Mouse (Mus musculus) layer of hippocampus, postnatal 14 days (tissue): ENCODE measurements around the gene Jam3. TPM values are rescaled to one million over a fixed set of nuclear protein-coding genes. Genes with fewer than 3 reads are reported as not detected.
A peak's percentile ranks its signal among the peaks of the same experiment; 100 is the strongest.

Source experiments
- DNase-seq, 2 experiments: peaks; one replicate each; pipeline ENCODE4 v3.0.0; 2021 to 2022; ENCODE audit warnings: low spot score in 2 of 2, mixed read lengths in 1 of 2
- total RNA-seq, 2 experiments: library from RNA; stranded (reverse); gene quantifications; 2 replicates each; pipeline ENCODE4 v1.2.3; 2021

Gene Jam3
- total RNA-seq, 2 experiments from 2014 or later: 30.1 to 31.3 TPM

DNA sequence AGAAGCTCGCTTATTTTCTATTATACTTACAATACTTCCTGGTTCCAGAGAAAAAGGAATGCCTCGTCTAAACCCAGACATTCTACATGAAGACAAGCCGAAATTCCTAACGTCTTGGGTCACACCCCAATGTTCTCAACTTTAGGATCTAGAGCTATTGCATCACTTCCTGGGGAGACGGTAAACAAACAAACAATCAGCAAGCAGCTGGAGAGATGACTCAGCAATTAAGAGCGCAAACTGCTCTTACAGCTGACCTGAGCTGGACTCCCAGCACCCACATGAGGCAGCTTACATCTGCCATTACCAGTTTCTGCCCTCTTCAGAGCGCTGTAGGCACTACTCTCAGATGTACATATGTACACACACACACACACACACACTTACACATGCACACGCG is 34.0 kb downstream of the Jam3 start:
- DNase-seq: no peak

DNA sequence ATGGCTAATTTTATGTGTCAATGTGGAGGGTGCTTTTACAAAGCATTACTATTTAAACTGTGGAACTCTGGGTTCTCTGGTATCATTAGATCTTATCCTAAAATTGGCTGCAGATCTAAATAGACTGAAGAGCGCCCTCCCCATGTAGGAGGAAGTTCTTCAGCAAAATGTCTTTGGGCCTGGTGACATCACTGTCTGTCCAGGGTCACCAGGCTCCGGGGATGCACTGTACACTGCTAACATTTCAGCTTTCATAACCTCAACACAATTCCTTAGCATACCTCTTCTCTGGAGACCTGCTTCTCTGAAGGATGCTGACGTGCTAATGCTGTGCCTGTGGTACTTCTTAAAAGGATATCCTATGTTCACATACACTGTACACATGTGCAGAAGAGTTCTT is 43.5 kb downstream of the Jam3 start:
- no peak for DNase-seq

DNA sequence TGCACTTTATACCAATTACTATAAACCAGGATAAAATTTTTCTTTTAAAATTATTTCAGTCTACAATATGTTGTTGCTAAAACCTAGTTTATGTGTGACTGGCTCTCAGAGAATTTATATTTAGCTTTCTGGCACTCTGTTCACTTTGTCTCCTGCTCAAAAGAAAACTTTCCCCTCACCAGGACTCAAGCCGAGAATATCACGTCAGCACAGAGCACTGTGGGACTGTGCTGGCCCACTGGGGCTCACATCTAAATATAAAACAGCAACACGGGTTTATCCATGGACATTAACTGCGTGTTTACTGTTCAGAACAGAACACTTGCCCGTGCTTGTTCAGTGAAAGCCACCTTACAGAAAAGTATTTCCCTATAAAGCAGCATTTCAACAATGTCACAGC is 44.5 kb downstream of the Jam3 start:
- DNase-seq: no peak

DNA sequence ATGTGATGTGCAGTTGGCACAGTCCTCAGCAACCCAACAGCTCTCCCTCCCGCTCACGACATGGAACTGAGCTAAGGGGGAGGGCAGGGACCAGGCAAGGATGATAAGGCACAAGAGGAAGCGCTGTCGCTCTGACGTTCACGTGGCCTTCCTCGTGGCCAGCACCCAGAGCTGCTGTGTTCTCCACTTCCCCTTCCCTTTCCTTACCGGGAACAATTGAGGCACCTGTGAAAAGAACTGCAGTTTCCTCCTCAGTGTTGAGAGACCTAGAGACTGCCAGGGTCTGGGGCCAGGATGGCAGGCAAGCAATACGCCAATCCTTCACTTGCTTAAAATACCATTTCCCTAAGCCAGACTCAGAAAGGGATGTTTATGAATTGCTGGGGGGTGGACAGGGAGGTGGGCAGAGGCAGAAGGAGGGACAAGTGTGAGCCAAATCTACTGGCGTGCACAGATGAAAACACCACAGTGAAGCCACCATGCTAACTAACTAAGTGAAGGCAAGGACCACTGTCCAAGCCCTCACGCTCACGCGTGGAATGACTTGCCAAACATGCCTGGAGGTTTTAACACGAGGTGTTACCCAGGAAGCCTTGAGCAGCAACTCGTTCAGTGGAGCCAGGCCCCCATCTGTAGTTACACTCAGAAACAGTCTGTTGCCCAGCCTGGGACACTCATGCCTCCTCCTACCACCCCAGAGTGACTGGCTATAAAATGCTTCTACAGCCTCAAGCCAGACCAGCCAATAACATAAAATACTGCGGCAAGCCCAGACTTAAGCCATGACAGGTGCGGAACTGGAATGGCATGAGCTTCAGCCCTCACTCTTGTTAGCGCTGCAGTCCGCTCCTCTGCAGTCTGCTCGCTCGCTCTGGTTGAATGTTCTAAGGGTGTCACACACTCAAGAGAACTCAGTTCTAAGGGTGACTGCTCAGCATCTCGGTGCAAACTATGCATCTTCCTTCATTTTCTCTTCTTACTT is 45.4 kb downstream of the Jam3 start:
- DNase-seq: peak; percentile 28 to 42

DNA sequence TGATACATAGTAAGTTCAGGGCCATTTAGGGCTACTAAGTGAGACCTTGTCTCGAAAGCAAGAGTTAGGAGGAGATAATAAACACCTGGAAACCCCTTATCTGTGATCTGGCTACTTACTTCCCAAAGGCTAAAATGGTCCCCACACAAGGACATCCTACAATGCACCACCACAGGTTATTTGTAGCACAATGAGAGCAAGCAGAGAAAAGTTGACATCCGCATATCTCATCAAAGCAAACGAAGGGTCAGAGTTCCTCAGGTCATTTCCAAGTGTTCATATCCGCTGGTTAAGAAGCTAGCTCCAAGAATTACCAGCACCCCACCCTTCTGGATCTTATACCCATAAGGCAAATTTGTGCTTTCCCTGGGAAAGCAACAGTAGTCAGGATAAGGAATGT is 46.8 kb downstream of the Jam3 start:
- no peak for DNase-seq

DNA sequence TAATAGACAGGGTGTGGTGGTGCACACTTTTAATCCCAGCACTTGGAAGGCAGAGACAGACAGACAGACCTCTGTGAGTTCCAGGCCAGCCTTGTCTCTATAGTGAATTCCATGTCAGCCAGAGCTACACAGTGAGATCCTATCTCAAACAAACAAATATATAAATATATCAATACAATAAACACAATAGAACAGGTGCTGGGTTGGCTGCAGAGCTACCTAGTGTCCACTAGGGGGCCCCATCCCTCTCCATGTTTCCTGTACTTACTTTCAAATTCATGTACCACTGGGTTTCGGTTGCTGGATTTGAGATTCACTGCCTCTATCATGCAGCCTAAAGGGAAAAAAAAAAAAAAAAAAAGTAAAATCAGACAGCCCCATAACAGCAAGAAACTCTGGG is 49.1 kb downstream of the Jam3 start:
- peak; percentile 50 to 65 for DNase-seq

DNA sequence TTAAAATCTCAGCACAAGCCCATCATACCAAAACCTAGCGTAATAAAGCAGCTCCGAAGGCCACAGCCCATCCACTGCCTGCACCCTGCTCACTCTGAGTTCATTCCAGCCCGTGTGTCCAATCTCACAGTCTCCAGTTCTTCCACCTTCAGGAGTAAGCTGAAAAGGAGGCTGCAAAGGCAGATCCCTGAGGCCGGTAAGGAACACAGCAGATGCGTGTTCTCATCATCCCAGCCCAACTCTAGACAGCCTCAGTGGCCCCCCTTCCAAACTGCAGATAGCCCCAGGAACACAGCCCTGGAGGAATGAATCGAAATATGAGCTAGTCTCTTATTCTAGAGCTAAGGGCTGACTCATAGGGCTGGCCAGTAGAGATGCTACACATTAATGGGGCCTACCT is 53.8 kb downstream of the Jam3 start:
- DNase-seq: no peak

DNA sequence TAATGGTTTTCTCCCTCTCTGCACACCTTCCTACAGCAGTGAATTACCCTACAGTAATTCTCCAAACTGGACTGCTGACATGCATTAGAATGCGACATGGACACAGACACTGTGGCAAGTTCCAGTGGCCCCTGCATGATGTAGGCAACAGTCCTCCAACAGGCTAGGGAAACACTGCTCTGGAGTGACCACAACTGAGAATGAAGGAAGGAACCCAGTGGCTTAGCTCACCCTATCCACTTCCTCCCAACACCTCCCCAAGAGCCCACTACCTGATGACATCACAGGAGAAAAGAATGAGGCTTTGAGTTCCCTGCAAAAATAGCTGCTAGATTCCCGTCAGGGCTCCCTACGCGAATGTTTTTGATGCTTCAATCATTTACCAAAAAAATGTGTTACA is 55.7 kb downstream of the Jam3 start:
- no peak for DNase-seq

DNA sequence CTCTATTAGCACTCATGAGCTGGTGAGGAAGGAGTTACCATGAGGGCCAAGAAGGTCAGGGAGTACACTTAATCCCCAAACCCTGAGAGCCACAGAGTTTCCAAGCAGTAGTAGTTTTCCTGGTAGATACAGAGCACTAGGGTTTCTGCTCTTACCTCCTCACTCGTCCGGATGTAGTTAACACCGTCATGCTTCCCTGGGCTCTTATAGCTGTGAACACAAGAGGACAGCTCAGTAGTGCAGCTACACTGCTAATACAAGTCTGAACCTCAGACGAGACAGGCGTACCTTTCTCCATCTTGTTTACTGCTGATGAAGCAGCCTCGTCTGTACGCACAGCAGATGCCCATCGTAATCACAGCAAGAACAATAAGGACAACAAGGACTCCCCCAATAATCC is 56.7 kb downstream of the Jam3 start:
- no peak for DNase-seq

DNA sequence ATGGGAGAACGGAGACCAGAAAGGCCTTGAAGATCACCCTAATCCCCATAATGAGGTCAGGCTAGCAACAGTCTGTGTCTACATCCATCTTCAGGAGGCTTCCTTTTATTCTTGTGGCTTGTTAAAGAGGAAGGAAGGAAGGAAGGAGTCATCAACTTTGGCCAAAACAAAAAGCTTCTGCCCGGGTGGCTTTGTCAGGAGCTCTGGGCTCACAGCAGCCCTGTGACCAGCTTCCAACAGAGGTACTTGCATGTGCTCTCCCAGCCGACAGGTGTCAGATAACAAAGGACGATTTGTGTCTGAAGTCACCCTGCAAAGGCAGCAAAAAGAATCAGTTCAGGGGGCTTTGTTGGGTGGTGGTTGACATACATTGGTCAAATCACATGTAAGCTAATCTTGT is 57.1 kb downstream of the Jam3 start:
- no peak for DNase-seq

DNA sequence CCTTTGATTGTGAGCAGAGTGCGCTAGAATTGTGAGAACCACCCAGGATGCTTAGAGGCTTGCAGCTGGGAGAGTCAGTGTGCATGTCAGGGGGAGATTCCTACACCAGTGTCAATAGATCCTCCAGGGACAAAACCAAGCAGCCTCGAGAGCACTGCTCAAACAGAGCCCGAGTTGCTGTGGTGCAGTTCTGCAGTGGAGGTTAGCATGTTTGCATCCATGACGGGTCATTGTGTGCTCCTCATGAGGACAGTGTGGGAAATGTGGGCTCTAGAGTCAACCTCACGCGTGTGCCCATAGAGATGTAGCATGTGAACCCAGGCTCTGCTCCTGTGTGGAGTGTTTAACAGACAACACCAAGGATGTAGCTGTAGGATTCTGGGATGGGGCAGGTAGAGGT is 62.3 kb downstream of the Jam3 start:
- no peak for DNase-seq

DNA sequence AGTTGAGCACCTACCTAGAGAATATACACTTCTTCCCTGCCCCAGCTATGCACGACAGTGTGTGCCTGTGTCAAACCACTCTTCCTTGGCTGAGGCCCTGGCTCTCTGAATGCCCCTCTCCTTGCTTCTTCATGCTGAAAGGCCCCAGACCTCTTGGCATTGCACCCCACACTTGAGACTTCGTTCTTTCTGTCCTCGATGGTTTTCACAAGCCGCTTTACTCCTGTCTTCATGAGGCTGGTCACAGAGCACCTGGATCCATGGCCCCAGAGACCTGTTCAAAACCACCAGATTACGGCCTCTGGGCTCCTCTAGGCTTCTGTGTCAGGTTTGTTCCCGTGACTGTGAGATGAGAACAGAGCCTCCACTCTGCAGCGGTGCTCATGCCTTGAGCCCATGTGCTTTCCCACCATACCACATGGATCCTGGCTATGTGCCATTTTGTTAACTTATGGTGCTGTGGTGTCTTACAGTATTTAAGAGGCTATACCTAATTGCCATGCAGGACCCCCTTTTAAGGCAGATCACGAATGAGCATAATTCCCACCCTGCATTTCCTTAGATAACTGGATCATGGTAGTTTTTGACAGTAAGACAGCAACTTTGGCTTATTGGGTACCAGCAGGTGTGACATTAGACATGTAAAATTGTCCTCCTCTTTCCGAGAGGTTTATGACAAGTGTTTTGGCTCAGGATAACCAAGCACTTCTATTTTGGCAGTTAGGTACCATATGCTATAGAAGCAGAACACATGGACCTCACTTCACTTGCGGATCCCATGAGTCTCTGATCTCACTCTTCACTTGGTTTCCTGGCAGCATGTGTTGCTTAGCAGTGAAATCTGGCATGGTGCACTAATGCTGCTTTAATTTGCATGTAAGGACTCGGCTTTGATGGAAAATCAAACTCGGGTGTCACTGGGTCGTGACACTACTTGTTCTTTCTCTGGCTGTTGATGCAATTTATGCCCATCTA is 64.1 kb downstream of the Jam3 start:
- DNase-seq: peak; percentile 36 to 68

DNA sequence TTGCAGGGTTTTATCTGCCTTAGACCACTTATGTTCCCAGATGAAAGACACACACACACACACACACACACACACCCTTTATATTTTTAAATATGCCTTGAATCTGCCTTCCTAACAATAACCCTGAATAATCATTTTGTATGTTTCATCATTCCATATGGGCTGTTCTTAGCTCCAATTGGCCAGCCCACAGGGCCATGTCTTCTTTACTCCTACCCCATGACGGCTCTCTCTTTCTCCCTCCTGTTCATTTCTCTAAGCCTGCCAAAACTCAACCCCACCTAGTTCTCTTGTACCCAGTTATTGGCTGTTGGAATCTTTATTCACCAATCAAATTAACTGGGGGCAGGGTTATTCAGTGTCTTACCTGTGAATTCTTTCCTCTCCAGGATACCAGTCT is 65.1 kb downstream of the Jam3 start:
- DNase-seq: peak in 1 of 2 experiments; percentile 51

DNA sequence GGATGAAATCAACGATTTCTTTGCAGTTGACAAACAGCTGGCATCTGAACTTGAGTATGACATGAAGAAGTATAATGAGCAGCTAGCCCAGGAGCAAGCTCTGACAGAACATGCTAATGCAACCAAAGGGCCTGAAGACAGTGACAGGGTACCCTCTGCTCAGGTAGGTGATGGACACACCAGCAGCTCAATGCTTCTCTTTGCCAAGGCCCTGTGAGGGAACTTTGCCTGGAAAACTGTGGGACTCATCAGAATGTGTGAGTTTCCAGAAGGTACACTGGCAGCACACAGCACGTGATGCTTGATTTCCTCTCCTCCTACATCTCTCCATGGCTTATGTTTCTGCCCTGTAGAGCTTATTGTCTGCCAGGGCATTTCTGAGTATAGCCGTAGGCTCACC is 67.8 kb downstream of the Jam3 start:
- no peak for DNase-seq

DNA sequence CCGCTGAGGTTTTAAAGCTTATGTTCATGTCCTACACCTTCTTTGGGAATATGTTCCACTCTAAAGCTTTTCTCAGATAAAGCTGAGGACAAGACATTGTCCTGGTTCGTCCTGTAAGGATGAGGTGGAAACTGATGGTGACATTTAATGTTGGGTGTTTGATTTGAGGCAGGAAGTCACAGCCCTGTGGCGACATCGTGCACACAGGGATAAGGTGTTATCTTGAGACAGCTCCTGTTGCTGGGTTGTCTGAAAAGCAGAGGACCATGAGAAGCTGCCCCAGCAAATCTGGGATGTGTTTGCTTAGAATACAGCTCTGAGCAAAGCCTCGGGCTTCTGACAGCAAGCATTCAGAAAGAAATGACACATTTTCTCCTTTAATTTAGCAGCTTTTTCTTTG is 69.0 kb downstream of the Jam3 start:
- no peak for DNase-seq

DNA sequence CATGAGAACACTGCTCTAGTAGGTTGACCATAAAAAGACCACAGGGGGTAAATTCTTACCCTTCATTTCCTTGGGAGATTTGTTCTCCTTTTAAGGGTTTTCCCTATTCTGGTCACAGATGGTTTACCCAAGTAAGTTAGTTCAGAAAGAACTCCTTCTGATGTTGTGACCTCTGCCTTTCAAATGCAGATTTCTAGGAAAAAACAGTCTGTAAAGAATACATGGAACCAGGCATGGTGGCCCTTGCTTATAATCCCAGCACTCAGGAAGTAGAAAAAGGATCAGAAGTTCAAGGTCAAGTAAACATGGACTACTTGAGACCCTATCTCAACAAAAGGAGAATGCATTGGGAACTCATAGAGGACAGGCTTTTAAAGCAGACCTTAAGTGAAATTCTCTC is 79.4 kb downstream of the Jam3 start:
- no peak for DNase-seq

DNA sequence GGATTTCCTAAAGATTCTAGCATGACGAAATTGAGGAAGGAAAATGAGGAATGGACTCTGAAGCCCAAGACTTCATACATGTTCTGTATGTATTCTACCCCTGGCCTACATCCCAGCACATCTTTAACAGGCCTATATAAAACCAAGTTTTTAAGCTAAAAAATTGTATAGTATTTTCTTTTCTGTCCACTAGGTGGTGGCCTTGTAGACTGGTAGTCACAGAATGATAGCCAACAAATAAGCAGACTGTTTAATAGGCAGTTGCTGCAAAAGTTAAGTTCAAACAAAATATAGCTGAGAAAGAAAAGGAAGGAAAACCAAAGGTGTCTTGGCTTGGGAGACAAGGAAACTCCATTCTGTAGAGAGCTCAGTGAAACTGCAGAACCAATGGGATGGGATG is 80.5 kb downstream of the Jam3 start:
- DNase-seq: no peak

DNA sequence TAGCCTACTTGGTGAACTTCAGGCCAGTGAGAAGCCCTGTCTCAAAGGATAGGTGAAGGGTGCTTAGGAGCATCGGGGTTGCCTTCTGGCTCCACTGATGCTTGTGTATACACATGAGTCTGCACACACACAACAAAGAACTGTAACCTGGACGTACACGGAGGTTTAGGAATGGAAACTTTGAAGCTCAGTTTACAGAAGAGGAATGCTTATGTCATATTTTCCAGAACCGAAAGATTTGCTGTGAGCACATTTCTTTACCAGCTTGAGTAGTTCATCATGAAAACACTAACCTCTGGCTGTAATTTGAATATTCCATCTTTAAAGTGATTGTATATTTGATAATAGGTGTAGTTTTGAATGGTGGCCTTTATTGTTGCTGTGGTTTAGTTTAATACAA is 84.3 kb downstream of the Jam3 start:
- no peak for DNase-seq

DNA sequence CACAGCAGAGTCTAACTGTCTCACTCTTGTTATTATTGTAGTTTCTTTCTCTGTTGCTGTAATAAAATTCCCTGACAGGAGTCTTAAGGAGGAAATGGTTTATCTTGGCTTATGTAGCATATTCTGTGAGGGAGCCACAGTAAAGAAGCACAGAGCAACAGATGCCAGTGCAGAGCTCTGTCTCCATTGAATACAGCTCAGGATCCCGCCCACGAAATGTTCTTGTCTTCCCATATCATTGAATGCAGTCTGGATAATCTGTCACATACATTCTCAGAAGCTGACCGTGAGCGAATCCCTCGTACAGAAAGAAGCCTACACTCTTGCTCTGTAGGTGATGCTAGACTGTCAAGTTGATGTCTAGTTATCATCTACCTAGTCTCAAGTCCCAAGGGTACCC is 96.9 kb downstream of the Jam3 start:
- DNase-seq: peak; percentile 26 to 48

DNA sequence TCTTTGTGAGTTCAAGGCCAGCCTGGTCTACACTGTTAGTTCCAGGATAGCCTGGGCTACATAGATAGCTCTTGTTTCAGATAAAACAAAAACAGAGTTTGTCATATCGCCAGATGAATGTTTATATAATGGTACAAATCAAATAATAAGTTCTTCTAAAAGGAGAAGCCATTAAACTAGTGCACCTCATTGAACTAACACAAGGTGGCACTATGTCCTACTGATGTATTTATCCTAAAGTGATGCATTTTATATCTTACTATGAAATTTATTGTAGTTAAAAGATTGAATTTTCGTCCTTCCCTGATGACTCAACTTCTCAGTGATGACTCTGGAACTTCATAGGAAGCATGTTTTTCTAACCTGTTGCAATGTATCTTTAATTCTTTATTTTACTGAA is 105.7 kb downstream of the Jam3 start:
- DNase-seq: no peak
